Mouse (Mus musculus) lung, adult 2 months (tissue): ENCODE measurements around the gene Pkmyt1.

ENCODE experiments used
- CTCF ChIP-seq: fragments of 200-500 bp; IDR thresholded peaks from 2 replicates; pipeline ENCODE4 v1.5.1; 2011; ENCODE audit warnings: mild to moderate bottlenecking, low read length, control low read depth; ENCODE audit not compliant: insufficient read depth
- POLR2A ChIP-seq: fragments of 200-500 bp; IDR thresholded peaks from 2 replicates; pipeline ENCODE4 v1.6.1; 2011; ENCODE audit warnings: low read depth, mild to moderate bottlenecking, control low read depth, low read length, borderline replicate concordance; ENCODE audit errors: extremely low read depth

- no peak for TF ChIP-seq CTCF
- TF ChIP-seq POLR2A: no peak
Observed at GRCm38 (mm10) chr17:23744651-23745050, 18.5 kb downstream of the Pkmyt1 start.
